Mouse (Mus musculus) ES-E14 (cell line): Measurements from ENCODE around the gene Zbtb25. TPM values are rescaled to one million over a fixed set of nuclear protein-coding genes. Genes with fewer than 3 reads are reported as not detected.
A peak's percentile ranks its signal among the peaks of the same experiment; 100 is the strongest.

Source experiments
- DNase-seq: peaks from one replicate; pipeline ENCODE4 v3.0.0-alpha.2; 2013; ENCODE audit warnings: low read depth, low spot score
- H3K27ac ChIP-seq: 2 replicates; pipeline ENCODE4 v1.5.1; 2012; ENCODE audit warnings: low read depth, mild to moderate bottlenecking, low read length, moderate library complexity, mixed read lengths; ENCODE audit not compliant: poor library complexity, insufficient read depth, severe bottlenecking
- H3K36me3 ChIP-seq: 2 replicates; pipeline ENCODE4 v1.6.1; 2012; ENCODE audit warnings: mild to moderate bottlenecking, low read length, moderate library complexity, mixed read lengths; ENCODE audit not compliant: control insufficient read depth, poor library complexity, insufficient read depth, severe bottlenecking
- H3K4me1 ChIP-seq, 2 experiments: fragments of 150-350 bp in 1 of 2; sonication (generic) in 1 of 2; 2 replicates each; pipeline ENCODE4 v1.6.1; 2012; ENCODE audit warnings: low read length in 2 of 2, mild to moderate bottlenecking in 1 of 2, mixed read lengths in 1 of 2; ENCODE audit not compliant: control insufficient read depth in 2 of 2, insufficient read depth in 2 of 2, poor library complexity in 1 of 2
- H3K4me3 ChIP-seq, 2 experiments: fragments of 150-350 bp in 1 of 2; sonication (generic) in 1 of 2; 2 replicates each; pipeline ENCODE4 v1.5.1; 2012; ENCODE audit warnings: low read length in 2 of 2, low read depth in 1 of 2, mild to moderate bottlenecking in 1 of 2, mixed read lengths in 1 of 2; ENCODE audit not compliant: insufficient read depth in 1 of 2, poor library complexity in 1 of 2, severe bottlenecking in 1 of 2
- H3K9ac ChIP-seq: 2 replicates; pipeline ENCODE4 v1.6.1; 2012; ENCODE audit warnings: low read depth, mild to moderate bottlenecking, low read length, mixed read lengths; ENCODE audit not compliant: poor library complexity, insufficient read depth, severe bottlenecking
- H3K9me3 ChIP-seq: fragments of 150-350 bp; sonication (generic); 2 replicates; pipeline ENCODE4 v1.6.1; 2012; ENCODE audit warnings: low read depth, mild to moderate bottlenecking, low read length; ENCODE audit not compliant: control insufficient read depth, insufficient read depth
- CHD2 ChIP-seq: IDR thresholded peaks from 2 replicates; pipeline ENCODE4 v1.6.1; 2014; ENCODE audit warnings: mild to moderate bottlenecking, low read depth, low read length, inconsistent platforms
- HCFC1 ChIP-seq: IDR thresholded peaks from 2 replicates; pipeline ENCODE4 v1.6.1; 2012; ENCODE audit warnings: low read length, inconsistent platforms, borderline replicate concordance; ENCODE audit not compliant: insufficient read depth
- MAFK ChIP-seq: IDR thresholded peaks from 2 replicates; pipeline ENCODE4 v1.6.1; 2014; ENCODE audit warnings: mild to moderate bottlenecking, low read depth, low read length, inconsistent platforms; ENCODE audit not compliant: insufficient read depth
- ZC3H11A ChIP-seq: IDR thresholded peaks from 2 replicates; pipeline ENCODE4 v1.6.1; 2012; ENCODE audit warnings: low read depth, mild to moderate bottlenecking, inconsistent platforms, low read length, borderline replicate concordance
- ZNF384 ChIP-seq: IDR thresholded peaks from 2 replicates; pipeline ENCODE4 v1.6.1; 2012; ENCODE audit warnings: low read depth, low read length, inconsistent platforms
- in situ Hi-C, 2 experiments: fragments of 600-800 bp; cut with MboI; formaldehyde crosslinking; loops; one replicate each; pipeline ENCODE4 v1.15.1; 2025; ENCODE audit warnings: low sequenced_read_pairs in 2 of 2, inconsistent platforms in 1 of 2; ENCODE audit not compliant: unreplicated experiment in 2 of 2
- total RNA-seq: library from RNA; depleted of rRNA; stranded (reverse); fragments of 300-350 nt; gene quantifications from 2 replicates; pipeline ENCODE4 v1.2.3, GENCODE M21; 2012

Zbtb25 gene
- total RNA-seq, 1 experiment = 5.5 TPM

- no peak overlapping the region for H3K4me3 ChIP-seq
- H3K9ac ChIP-seq = no peak overlapping the region
- no peaks in the 10 kb centered on the region for H3K9me3 ChIP-seq
- TF ChIP-seq ZC3H11A (no peak), CHD2 (no peak), ZNF384 (no peak), HCFC1 (no peak), MAFK (no peak)
- peaks cover 14 to 19% of the 10 kb centered on the region in 2 experiments; a peak in 3 of 4 replicates for H3K4me1 ChIP-seq
- no peak overlapping the region for H3K27ac ChIP-seq
- in situ Hi-C loops = no loop called here
- no peaks in the 10 kb centered on the region for H3K36me3 ChIP-seq
- DNase-seq = no peak
Observed at GRCm38 (mm10) chr12:76375506-76375905, 6.1 kb upstream of the Zbtb25 start.

GRCm38 (mm10) chr12:76374911-76375310 is 5.5 kb upstream of the Zbtb25 start:
- Histone ChIP-seq H3K36me3 (no peaks in the 10 kb centered on the region), H3K9me3 (no peaks in the 10 kb centered on the region), H3K4me1 (peaks cover 14 to 17% of the 10 kb centered on the region in 2 experiments; a peak in 3 of 4 replicates), H3K27ac (no peak overlapping the region), H3K4me3 (no peak overlapping the region), H3K9ac (no peak overlapping the region)
- TF ChIP-seq HCFC1 (no peak), ZNF384 (no peak), ZC3H11A (no peak), MAFK (no peak), CHD2 (no peak)
- in situ Hi-C loops = no loop called here
- DNase-seq = no peak

DNA sequence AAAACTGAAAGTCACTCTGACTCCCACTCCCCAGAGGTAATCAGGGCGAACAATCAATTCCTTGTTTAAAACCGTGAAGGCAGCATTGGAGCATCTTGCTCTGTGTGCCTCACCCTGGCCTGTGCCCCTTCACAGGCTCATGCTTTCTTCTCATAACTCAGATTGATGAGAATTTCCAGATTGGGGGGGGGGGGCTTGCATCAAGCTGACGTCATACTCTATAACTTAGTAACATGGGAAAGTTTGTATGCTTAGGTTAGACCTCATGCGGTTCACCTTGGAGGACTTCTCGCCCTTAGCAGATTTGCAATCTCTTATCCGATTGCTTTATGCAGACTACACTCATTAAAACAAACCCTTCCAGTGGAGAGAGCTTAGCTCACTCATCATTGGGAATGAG is 4.6 kb upstream of the Zbtb25 start:
- in situ Hi-C loops = no loop called here
- no peak overlapping the region for H3K27ac ChIP-seq
- H3K36me3 ChIP-seq = no peaks in the 10 kb centered on the region

GRCm38 (mm10) chr12:76372881-76373818 is 3.7 kb upstream of the Zbtb25 start:
- TF ChIP-seq ZC3H11A (no peak), ZNF384 (peak; percentile 93), CHD2 (no peak), MAFK (no peak)
- no peaks in the 10 kb centered on the region for H3K9me3 ChIP-seq
- H3K4me3 ChIP-seq = no peak overlapping the region
- H3K4me1 ChIP-seq = peaks cover 6 to 11% of the 10 kb centered on the region in 2 experiments; a peak in 3 of 4 replicates
- no peak overlapping the region for H3K27ac ChIP-seq
- DNase-seq = no peak
- no peaks in the 10 kb centered on the region for H3K36me3 ChIP-seq
- in situ Hi-C loops = no loop called here
- H3K9ac ChIP-seq = no peak overlapping the region

More for the DNA sequence above, 4.6 kb upstream of the Zbtb25 start:
- H3K4me1 ChIP-seq = peaks cover 12 to 14% of the 10 kb centered on the region in 2 experiments; a peak in 3 of 4 replicates
- no peaks in the 10 kb centered on the region for H3K9me3 ChIP-seq
- no peak for DNase-seq
- no peak overlapping the region for H3K4me3 ChIP-seq
- H3K9ac ChIP-seq = no peak overlapping the region
- TF ChIP-seq ZNF384 (no peak), HCFC1 (no peak), CHD2 (no peak), MAFK (no peak), ZC3H11A (no peak)
